Mouse (Mus musculus): ENCODE data around the gene Grin1. TPM values are rescaled to one million over a fixed set of nuclear protein-coding genes. Genes with fewer than 3 reads are reported as not detected.

Grin1 gene
- polyA plus RNA-seq, 1 experiment from 2014 or later = 1.3 TPM

DNA sequence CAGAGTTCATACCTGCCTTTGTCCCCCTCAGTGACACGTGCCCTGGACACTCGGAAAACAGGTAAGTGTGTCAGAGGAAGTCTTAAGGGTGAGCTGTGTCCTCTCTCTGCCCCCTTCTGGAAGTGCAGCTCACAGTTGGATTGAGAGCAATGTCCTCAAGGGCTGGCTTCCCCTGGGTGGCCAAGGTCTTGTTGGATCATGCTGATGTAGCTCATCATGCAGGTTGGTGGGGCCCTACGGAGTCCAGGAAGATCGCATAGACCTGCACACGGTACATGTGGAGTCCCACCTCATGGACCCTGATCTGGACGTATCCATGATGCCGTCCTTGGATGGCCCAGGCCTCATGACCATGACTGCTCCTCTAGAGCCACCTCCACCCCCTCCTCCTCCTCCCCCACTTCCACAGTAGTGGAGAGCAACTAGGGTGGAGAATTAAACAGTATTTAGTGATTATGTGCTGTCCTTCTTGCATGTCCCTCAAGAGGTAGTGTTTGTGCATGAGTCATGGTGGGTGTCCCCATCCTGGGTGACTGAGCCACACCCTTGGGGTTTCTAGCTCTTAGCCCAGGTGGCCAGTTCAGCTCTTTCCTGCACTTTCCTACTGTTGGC, 30.1 kb downstream of the Grin1 start:
- no peaks in the 10 kb centered on the region for H3K9me3 ChIP-seq
- peaks cover 27% of the 10 kb centered on the region for H3K36me3 ChIP-seq (replicated peaks)
- peaks cover 33% of the 10 kb centered on the region for H3K4me1 ChIP-seq
- H3K27ac ChIP-seq = no peak overlapping the region
- no peak for DNase-seq (ENCODE audit: extremely low spot score, low spot score)
- 84% methylated on average over 7 of the region's 7 CpGs for whole genome bisulfite sequencing
- H3K4me3 ChIP-seq = no peak overlapping the region
- H3K27me3 ChIP-seq (ENCODE audit: poor library complexity, severe bottlenecking) = peaks cover 74% of the 10 kb centered on the region

DNA sequence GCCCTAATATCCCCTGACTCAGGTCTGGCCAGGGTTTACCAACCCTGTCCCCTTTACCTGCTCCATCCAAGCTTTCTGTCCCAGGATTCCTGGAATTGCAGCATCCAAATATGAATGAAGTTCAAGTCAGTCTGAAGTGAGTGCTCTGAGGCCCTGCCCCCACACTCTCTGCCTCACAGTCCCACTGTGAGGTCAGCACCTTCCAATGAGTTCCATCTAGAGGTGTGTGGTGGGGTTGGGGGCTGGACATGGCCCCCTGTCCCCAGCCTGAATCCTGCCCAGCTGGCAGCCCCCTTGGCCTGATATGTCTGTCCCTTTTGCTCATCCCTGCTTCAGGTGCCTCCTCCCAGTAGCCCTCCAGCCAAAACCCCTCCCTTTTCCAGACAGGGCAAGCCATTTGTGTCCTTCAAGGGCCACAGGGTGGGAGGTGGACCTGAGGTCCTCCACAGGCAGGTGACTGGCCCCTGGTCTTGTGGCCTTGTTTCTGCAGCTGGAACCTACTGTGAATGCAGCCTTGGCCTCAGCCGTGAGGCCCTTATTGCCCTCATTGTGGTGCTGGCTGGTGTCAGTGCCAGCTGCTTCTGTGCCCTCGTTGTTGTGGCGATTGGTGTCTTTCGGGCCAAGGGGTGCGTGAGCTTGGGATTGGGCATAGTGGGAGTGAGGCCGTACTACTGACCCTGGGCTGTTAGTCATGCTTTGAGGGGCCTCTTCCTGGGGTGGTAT, 30.9 kb downstream of the Grin1 start, which contains the start of gene Tmem210:
Gene Tmem210, plus strand, starts transcription at position 219 of the 723 bp plus-strand sequence.
- no peak within 1 kb of the TSS for H3K4me3 ChIP-seq
- 90% methylated on average over 6 of the region's 6 CpGs for WGBS
- DNase-seq (ENCODE audit: extremely low spot score, low spot score) = no peak
- peaks cover 67% of the 10 kb centered on the region for H3K27me3 ChIP-seq (ENCODE audit: poor library complexity, severe bottlenecking)
- H3K36me3 ChIP-seq (replicated peaks) = peaks cover 35% of the 10 kb centered on the region
- H3K9me3 ChIP-seq = no peaks in the 10 kb centered on the region
- no peak within 1 kb of the TSS for H3K27ac ChIP-seq
- peaks cover 33% of the 10 kb centered on the region for H3K4me1 ChIP-seq

DNA sequence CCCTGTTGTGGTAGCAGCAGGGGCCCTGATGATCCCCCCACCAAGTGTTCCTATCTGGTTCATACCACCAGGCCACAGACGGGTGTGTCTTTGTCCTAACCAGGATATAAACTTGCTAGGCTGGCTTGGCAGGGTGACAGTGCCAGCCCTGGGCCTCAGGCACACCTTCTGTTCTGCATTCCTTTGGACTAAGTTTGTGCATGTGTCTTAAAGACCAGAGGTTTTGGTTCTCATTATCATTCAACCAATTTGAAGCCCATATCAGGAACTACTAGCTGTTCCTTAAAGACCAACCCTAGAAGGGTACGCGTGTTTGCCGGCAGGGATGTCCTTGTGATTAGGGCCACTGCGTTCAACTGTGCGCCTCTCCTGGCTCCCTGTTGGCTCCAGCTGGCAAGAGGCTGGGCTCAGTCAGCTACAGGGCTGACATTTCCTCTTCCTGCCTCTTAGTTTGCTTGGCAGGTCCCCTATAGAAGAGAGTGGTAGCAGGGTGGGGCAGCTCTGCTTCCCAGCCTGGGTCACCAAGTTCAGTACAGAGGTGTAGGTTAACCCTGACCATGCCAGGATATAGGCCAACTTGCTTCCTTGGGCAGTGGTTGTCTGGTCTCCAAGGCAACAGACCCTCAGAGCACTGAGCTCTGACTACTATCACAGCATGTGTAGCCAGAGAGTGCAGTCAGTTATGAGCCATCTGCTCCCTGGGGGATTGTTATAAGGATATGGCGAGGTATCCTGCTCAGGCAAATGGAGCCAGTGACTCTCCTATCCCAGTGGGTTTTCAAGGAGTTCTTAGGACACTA, 31.9 kb downstream of the Grin1 start:
- H3K4me3 ChIP-seq = no peak overlapping the region
- peaks cover 25% of the 10 kb centered on the region for H3K4me1 ChIP-seq
- DNase-seq (ENCODE audit: extremely low spot score, low spot score) = no peak
- whole genome bisulfite sequencing = 66% methylated on average over 7 of the region's 7 CpGs
- H3K9me3 ChIP-seq = no peaks in the 10 kb centered on the region
- no peak overlapping the region for H3K27ac ChIP-seq
- peaks cover 45% of the 10 kb centered on the region for H3K36me3 ChIP-seq (replicated peaks)
- peaks cover 56% of the 10 kb centered on the region for H3K27me3 ChIP-seq (ENCODE audit: poor library complexity, severe bottlenecking)

DNA sequence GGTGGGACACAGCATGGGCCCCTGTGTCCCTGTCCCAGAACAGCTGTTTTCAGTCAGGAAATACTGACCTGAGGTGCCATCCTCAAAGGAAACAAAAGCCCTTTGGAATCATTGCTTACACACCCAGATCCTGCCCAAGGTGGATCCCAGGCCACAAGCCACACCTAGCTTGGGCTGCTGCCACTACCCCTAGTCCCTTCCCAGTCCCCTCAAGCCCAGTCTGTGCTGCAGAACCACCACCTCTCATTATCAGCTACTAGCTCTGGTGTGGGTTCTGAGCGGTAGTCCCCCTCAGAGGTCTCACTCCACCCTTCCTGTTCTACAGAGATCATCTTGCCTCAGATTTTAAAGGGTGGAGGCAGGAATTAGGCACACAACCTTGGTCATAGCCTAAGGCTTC, 32.7 kb downstream of the Grin1 start:
- Histone ChIP-seq H3K4me3 (no peak overlapping the region), H3K27me3 (ENCODE audit: poor library complexity, severe bottlenecking) (peaks cover 49% of the 10 kb centered on the region), H3K27ac (no peak overlapping the region), H3K36me3 (replicated peaks) (peaks cover 52% of the 10 kb centered on the region), H3K9me3 (no peaks in the 10 kb centered on the region), H3K4me1 (peaks cover 18% of the 10 kb centered on the region)
- DNase-seq (ENCODE audit: extremely low spot score, low spot score) = no peak
- WGBS = 88% methylated on average over 1 of the region's 1 CpGs

DNA sequence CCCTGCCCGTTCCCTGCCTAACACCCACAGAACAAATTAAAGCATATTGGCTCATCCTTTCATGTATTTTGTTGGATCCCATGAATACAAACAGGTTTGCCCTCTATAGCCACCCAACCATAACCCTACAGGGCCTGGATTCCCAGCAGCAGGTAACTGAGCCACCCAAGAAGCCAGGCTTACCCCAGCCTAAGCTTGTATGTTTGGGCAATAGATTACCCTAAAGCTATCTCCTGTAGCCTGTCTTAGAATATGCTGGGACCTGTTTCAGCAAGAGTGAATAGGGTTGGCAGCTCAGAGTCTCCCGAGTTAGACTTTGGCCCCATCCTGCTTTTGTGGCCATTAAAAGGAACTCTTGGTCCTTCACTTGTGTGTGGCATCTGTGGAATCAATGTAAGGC, 33.4 kb downstream of the Grin1 start:
- Histone ChIP-seq H3K4me3 (no peak overlapping the region), H3K9me3 (no peaks in the 10 kb centered on the region), H3K27ac (no peak overlapping the region), H3K4me1 (peaks cover 11% of the 10 kb centered on the region), H3K36me3 (replicated peaks) (peaks cover 60% of the 10 kb centered on the region), H3K27me3 (ENCODE audit: poor library complexity, severe bottlenecking) (peaks cover 42% of the 10 kb centered on the region)
- DNase-seq (ENCODE audit: extremely low spot score, low spot score) = no peak
- 93% methylated on average over 2 of the region's 2 CpGs for WGBS

DNA sequence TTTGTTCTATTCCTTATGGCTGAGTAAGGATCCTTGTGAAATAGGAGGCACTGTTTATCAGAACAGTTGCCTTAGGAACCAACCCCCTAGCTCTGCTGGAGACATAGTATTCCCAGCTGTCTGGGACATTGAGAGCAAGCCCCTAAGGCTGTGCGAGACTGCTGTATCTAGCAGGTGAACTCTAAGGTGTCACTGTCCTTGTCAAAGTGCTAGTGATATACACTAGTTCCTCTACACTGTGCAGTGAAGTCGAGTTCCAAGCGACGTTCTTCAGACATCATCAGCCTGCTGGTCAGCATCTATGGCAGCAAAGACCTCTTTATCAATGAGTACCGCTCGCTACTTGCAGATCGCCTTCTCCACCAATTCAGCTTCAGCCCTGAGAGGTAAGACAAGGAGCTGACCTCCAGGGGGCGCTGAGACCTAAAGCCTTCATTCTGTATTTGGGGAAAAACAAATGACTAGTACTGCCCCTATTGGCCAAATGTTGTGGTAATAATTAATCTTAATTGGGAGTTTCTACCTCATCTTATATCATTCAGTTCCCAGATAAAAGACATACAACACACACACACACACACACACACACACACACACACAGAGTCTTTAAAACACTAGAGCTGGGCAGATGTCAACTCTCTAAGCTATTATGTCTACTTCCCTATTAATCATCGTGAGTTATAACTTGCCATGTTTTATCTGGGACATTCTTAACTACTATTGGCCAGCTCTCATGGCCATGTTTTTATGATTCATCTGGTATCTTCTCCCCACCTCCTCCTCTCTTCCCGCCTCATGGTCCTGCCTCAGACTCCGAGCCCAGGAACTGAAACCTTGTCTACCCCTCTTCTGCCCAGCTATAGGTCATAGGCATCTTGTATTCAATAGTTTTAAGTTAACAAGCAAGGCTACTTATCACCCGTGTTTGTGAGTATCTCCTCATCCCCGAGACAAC, 39.8 kb downstream of the Grin1 start:
- DNase-seq (ENCODE audit: extremely low spot score, low spot score) = peak; percentile 73
- Histone ChIP-seq H3K4me1 (peaks cover 3% of the 10 kb centered on the region; the same call in 1 of the 2 replicates), H3K27me3 (ENCODE audit: poor library complexity, severe bottlenecking) (no peaks in the 10 kb centered on the region), H3K27ac (no peak overlapping the region), H3K4me3 (no peak overlapping the region), H3K36me3 (replicated peaks) (peaks cover 99% of the 10 kb centered on the region), H3K9me3 (no peaks in the 10 kb centered on the region)
- WGBS = 60% methylated on average over 13 of the region's 13 CpGs

DNA sequence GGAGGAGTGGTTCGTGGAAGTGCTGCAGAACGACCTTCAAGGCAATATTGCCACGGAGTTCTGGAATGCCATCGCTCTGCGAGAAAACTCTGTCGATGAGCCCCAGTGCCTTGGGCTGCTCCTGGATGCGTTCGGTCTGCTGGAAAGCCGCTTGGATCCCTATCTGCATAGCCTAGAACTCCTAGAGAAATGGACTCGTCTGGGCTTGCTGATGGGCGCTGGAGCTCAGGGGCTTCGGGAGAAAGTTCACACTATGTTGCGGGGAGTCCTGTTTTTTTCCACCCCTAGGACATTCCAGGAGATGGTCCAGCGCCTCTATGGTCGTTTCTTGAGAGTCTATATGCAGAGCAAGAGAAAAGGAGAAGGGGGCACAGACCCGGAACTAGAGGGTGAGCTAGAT, 46.0 kb downstream of the Grin1 start:
- H3K9me3 ChIP-seq = no peaks in the 10 kb centered on the region
- no peak for DNase-seq (ENCODE audit: extremely low spot score, low spot score)
- H3K27me3 ChIP-seq (ENCODE audit: poor library complexity, severe bottlenecking) = no peaks in the 10 kb centered on the region
- H3K36me3 ChIP-seq (replicated peaks) = peaks cover 78% of the 10 kb centered on the region
- H3K4me3 ChIP-seq = peak overlapping the region; percentile 89
- 44% methylated on average over 16 of the region's 16 CpGs for WGBS
- H3K27ac ChIP-seq = peak overlapping the region; percentile 88
- peaks cover 33% of the 10 kb centered on the region for H3K4me1 ChIP-seq

DNA sequence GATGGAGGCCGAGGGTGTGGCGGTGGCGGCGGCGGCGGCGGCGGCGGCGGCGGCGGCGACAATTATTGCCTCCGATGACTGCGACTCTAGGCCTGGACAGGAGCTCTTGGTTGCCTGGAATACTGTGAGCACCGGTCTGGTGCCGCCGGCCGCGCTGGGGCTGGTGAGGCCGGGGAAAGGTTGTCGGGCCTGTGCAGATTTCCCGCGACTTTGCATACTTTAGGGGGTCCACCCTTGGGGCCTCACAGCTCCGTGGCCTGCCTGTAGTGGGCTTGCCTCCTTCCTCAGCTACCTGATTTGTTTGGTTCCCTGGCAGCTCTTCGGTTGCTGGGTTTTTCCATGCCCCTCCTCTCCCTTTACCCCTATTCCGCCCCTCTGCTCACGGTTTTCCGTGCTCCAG, 46.5 kb downstream of the Grin1 start:
- DNase-seq (ENCODE audit: extremely low spot score, low spot score) = no peak
- Histone ChIP-seq H3K4me3 (peak overlapping the region; percentile 89), H3K27ac (peak overlapping the region; percentile 88), H3K4me1 (peaks cover 33% of the 10 kb centered on the region), H3K36me3 (replicated peaks) (peaks cover 73% of the 10 kb centered on the region), H3K27me3 (ENCODE audit: poor library complexity, severe bottlenecking) (no peaks in the 10 kb centered on the region), H3K9me3 (no peaks in the 10 kb centered on the region)
- 0% methylated on average over 29 of the region's 29 CpGs for WGBS

DNA sequence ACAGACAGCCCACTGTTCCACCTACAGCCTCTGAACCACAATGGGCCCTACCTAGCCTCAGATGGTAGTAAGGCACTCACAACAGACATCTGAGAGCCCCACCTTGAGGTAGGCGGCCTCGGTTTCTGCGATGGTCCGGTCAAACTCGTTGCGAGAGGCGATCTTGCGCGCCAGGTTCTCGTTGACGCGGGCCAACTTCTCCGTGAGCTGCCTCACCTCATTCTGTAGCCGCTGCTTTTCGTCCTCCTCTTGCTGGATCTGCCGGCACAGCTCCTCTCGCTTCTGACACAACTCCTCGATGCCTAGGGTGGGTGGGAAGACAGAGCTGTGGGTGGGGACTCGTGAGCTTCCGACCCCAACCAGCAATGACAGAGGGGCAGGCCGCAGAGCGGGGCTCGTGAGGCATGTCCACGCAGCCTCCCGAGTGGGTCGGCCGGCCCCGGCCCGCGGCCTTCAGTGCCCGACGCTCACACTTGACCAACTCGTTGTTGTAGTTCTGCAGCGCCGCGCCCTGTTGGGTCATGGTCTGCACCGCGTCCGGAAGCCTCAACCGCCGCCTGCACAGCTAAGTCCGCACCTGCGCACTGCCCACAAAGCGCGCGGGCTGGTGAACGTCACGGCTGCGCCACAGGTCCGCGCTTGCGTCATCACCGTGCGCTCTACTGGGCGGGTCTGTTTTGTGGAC, 47.0 kb downstream of the Grin1 start, which contains the start of the genes Ssna1 and Anapc2:
Gene Ssna1, minus strand, starts transcription at position 612 of the 685 bp plus-strand sequence.
Gene Anapc2, plus strand, starts transcription at position 652 of the 685 bp plus-strand sequence.
- under 1% methylated on average over 55 of the region's 55 CpGs for WGBS
- Histone ChIP-seq H3K27ac (peak within 1 kb of the TSS; percentile 88), H3K36me3 (replicated peaks) (peaks cover 67% of the 10 kb centered on the region), H3K4me1 (peaks cover 37% of the 10 kb centered on the region), H3K9me3 (no peaks in the 10 kb centered on the region), H3K4me3 (peak within 1 kb of the TSS; percentile 89), H3K27me3 (ENCODE audit: poor library complexity, severe bottlenecking) (no peaks in the 10 kb centered on the region)
- DNase-seq (ENCODE audit: extremely low spot score, low spot score) = peak; percentile 98

DNA sequence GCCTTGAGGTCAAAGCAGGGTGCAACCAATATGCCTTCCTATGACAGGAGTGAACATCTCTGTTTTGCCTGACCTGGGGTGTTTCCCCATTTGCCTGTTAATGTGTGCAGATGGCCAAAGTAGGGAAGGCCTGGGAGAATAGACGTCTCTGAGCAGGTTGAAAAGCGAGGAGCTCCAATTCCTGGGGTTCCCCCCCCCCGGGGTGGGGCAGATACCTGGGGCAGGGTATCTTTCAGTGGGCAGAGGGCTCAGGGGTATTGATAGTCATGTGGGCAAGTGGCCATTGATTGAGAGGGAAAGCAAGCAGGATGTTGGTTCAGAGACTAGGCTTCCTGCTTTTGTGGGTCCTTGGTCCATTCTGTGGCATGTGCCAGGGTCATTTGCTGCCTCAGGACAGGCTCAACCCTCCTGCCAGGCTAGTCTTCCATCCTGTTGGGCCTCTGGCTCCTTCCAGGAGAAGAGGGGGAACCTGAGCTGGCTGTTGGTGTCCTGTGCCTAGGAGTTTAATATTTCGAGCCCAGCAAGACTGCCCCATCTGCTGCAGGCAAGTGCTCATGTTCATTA, 51.2 kb downstream of the Grin1 start:
- Histone ChIP-seq H3K4me3 (no peak overlapping the region), H3K4me1 (peaks cover 62% of the 10 kb centered on the region), H3K27me3 (ENCODE audit: poor library complexity, severe bottlenecking) (peaks cover 24% of the 10 kb centered on the region), H3K9me3 (no peaks in the 10 kb centered on the region), H3K36me3 (replicated peaks) (peaks cover 28% of the 10 kb centered on the region), H3K27ac (no peak overlapping the region)
- WGBS = 79% methylated on average over 4 of the region's 4 CpGs
- DNase-seq (ENCODE audit: extremely low spot score, low spot score) = no peak

DNA sequence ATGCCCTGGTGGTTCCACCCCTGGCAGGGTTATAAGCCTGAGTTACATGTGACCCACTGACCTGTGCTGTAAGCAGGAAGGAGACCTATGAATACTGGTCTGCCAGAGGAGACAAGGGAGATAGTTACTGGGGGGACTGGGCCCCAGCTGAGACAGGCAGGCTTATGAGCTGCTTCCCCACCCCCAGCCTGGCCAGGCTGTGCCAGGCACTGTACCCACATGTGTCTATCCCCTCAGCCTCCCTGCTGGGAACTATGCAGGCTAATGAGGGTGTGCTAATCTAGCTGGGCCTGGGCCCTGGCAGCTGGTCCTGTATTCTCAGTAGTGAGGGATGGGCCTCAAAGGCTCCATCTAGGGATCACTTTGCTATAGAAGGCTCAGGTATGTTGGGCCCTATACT, 51.7 kb downstream of the Grin1 start:
- Histone ChIP-seq H3K27me3 (ENCODE audit: poor library complexity, severe bottlenecking) (peaks cover 24% of the 10 kb centered on the region), H3K27ac (no peak overlapping the region), H3K4me1 (peaks cover 62% of the 10 kb centered on the region), H3K9me3 (no peaks in the 10 kb centered on the region), H3K36me3 (replicated peaks) (peaks cover 28% of the 10 kb centered on the region), H3K4me3 (0 out of 2 replicates have a peak overlapping the region, but pooled peaks have one; percentile 2)
- DNase-seq (ENCODE audit: extremely low spot score, low spot score) = no peak

Data from forebrain, embryonic 10.5 days (tissue).